ENCODE assay signal across 8 mouse cellular contexts in the genomic region with DNA sequence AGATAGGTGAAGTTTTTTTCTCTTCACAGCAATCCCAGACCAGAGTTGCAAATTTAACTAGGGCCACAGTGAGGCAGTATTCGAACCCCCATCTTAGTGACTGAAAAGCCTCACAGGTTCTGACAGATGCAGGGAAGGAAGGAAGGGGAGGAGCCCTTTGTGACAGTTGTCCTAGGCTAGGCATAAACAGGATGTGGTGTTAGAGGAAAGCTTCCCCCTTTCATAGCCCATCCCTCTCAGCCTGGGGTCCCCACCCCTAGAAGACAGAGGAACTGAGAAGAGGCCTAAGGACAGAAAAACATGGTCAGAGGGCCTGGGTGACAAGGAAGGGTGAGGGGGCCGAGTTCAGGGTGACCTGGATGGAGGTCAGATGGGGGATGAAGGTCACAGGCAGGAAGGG. TPM values are rescaled to one million over a fixed set of nuclear protein-coding genes. Genes with fewer than 3 reads are reported as not detected.
A peak's percentile ranks its signal among the peaks of the same experiment; 100 is the strongest.
DNase-seq lines count a peak whose midpoint lies in the region; ATAC-seq lines count a peak whose summit lies in the region.

No protein-coding gene starts in this region.

- no peaks in the 10 kb centered on the region for H3K36me3 ChIP-seq in heart, embryonic 15.5 days
- no peaks in the 10 kb centered on the region for H3K36me3 ChIP-seq in liver, embryonic 16.5 days (ENCODE audit: control insufficient read depth, insufficient read depth)
- H3K36me3 ChIP-seq in neural tube, embryonic 15.5 days, result no peaks in the 10 kb centered on the region

- DNase-seq in heart, adult 11 months, result peak; percentile 98
- DNase-seq in heart, postnatal 4 days, result no peak
- peak; percentile 37 to 45 for DNase-seq in spleen, postnatal 14 days (ENCODE audit: low spot score in 2 of 2)
- DNase-seq in layer of hippocampus, postnatal 10 days (ENCODE audit: low spot score in 2 of 2), result no peak
- no peak for DNase-seq in cerebellum, postnatal 4 days (ENCODE audit: low spot score in 2 of 2)

- no peak overlapping the region for H3K4me2 ChIP-seq in heart, embryonic 15.5 days
- peak overlapping the region; percentile 8; the same call in 1 of the 2 replicates for H3K4me2 ChIP-seq in liver, embryonic 16.5 days (ENCODE audit: low read depth, low read length)
- H3K4me2 ChIP-seq in neural tube, embryonic 15.5 days, result no peak overlapping the region

- H3K4me3 ChIP-seq in heart, embryonic 15.5 days, result no peak overlapping the region; the same call in 1 of the 2 replicates
- peak overlapping the region; percentile 40 for H3K4me3 ChIP-seq in liver, embryonic 16.5 days (ENCODE audit: low read depth, low read length)
- H3K4me3 ChIP-seq in neural tube, embryonic 15.5 days (replicated peaks), result no peak overlapping the region

- H3K27ac ChIP-seq in heart, embryonic 15.5 days, result peak overlapping the region; percentile 56
- peak overlapping the region; percentile 63 for H3K27ac ChIP-seq in liver, embryonic 16.5 days (ENCODE audit: low read length)
- no peak overlapping the region for H3K27ac ChIP-seq in neural tube, embryonic 15.5 days (replicated peaks)

- ATAC-seq in heart, embryonic 15.5 days (replicated peaks; ENCODE audit: insufficient number of reproducible peaks, insufficient read depth, low FRiP score, low read depth), result no peak
- ATAC-seq in liver, embryonic 16.5 days (ENCODE audit: low read depth), result no peak
- ATAC-seq in neural tube, embryonic 15.5 days (ENCODE audit: low FRiP score), result no peak

- H3K9ac ChIP-seq in heart, embryonic 15.5 days, result no peak overlapping the region
- peak overlapping the region; percentile 35 for H3K9ac ChIP-seq in liver, embryonic 16.5 days (ENCODE audit: low read depth, low read length)
- H3K9ac ChIP-seq in neural tube, embryonic 15.5 days (replicated peaks), result no peak overlapping the region

- H3K9me3 ChIP-seq in heart, embryonic 15.5 days (replicated peaks), result no peaks in the 10 kb centered on the region
- H3K9me3 ChIP-seq in liver, embryonic 16.5 days (replicated peaks; ENCODE audit: control insufficient read depth, low read length), result no peaks in the 10 kb centered on the region
- no peaks in the 10 kb centered on the region for H3K9me3 ChIP-seq in neural tube, embryonic 15.5 days (replicated peaks)

- peaks cover 4% of the 10 kb centered on the region for H3K4me1 ChIP-seq in heart, embryonic 15.5 days (replicated peaks)
- H3K4me1 ChIP-seq in liver, embryonic 16.5 days (ENCODE audit: control insufficient read depth, low read depth, low read length), result peaks cover 7% of the 10 kb centered on the region
- H3K4me1 ChIP-seq in neural tube, embryonic 15.5 days, result peaks cover 6% of the 10 kb centered on the region

- 31% methylated on average over 2 of the region's 2 CpGs for WGBS in heart, embryonic 15.5 days
- 3% methylated on average over 2 of the region's 2 CpGs for WGBS in liver, embryonic 16.5 days (ENCODE audit: insufficient replicate concordance)
- 54% methylated on average over 2 of the region's 2 CpGs for WGBS in neural tube, embryonic 15.5 days

- H3K27me3 ChIP-seq in heart, embryonic 15.5 days, result peaks cover 1% of the 10 kb centered on the region
- no peaks in the 10 kb centered on the region for H3K27me3 ChIP-seq in liver, embryonic 16.5 days (ENCODE audit: control insufficient read depth, insufficient read depth, low read depth, low read length)
- 0 out of 2 replicates have a peak, but pooled peaks cover 5% of the 10 kb centered on the region for H3K27me3 ChIP-seq in neural tube, embryonic 15.5 days (replicated peaks)

RNA-seq across cellular contexts. Expression of a gene that starts 3.5 kb away (rescaled TPM):
- total RNA-seq in heart, postnatal 4 days (2021), result 1 to 10 TPM; 7.1 to 7.5 TPM
- polyA plus RNA-seq in heart, embryonic 15.5 days (2015; fragmentation: Nextera tagmentation; extraction: Ambion mirVana), result 9.6 and 20.9 TPM in 2 replicates
- 35.6 and 38.6 TPM in 2 replicates for polyA plus RNA-seq in liver, embryonic 16.5 days (2015; fragmentation: Nextera tagmentation; extraction: Ambion mirVana)
- total RNA-seq in layer of hippocampus, postnatal 10 days (2021), result 1 to 10 TPM; 4.2 to 4.3 TPM
- polyA plus RNA-seq in neural tube, embryonic 15.5 days (2015; fragmentation: Nextera tagmentation; extraction: Ambion mirVana), result 5.3 and 33.8 TPM in 2 replicates

RNA-seq across cellular contexts. Expression of a gene that starts 11.0 kb away (rescaled TPM):
- 1 to 10 TPM; 2.5 to 3.3 TPM for total RNA-seq in heart, postnatal 4 days (2021)
- polyA plus RNA-seq in heart, embryonic 15.5 days (2015; fragmentation: Nextera tagmentation; extraction: Ambion mirVana), result 1.1 and 1.5 TPM in 2 replicates
- polyA plus RNA-seq in liver, embryonic 16.5 days (2015; fragmentation: Nextera tagmentation; extraction: Ambion mirVana), result 0.12 and 0.15 TPM in 2 replicates
- total RNA-seq in layer of hippocampus, postnatal 10 days (2021), result 10 to 100 TPM; 91.8 to 96.1 TPM
- 16.0 and 18.7 TPM in 2 replicates for polyA plus RNA-seq in neural tube, embryonic 15.5 days (2015; fragmentation: Nextera tagmentation; extraction: Ambion mirVana)

RNA-seq across cellular contexts. Expression of a gene that starts 48.0 kb away (rescaled TPM):
- 10 to 100 TPM; 50.1 to 53.5 TPM for total RNA-seq in heart, postnatal 4 days (2021)
- 66.8 and 73.0 TPM in 2 replicates for polyA plus RNA-seq in heart, embryonic 15.5 days (2015; fragmentation: Nextera tagmentation; extraction: Ambion mirVana)
- polyA plus RNA-seq in liver, embryonic 16.5 days (2015; fragmentation: Nextera tagmentation; extraction: Ambion mirVana), result 24.7 and 25.8 TPM in 2 replicates
- 10 to 100 TPM; 73.3 to 93.0 TPM for total RNA-seq in layer of hippocampus, postnatal 10 days (2021)
- 89.3 and 96.0 TPM in 2 replicates for polyA plus RNA-seq in neural tube, embryonic 15.5 days (2015; fragmentation: Nextera tagmentation; extraction: Ambion mirVana)

RNA-seq across cellular contexts. Expression of a gene that starts 48.2 kb away (rescaled TPM):
- total RNA-seq in heart, postnatal 4 days (2021), result 10 to 100 TPM; 22.9 to 24.5 TPM
- 42.0 and 45.7 TPM in 2 replicates for polyA plus RNA-seq in heart, embryonic 15.5 days (2015; fragmentation: Nextera tagmentation; extraction: Ambion mirVana)
- 20.5 and 21.6 TPM in 2 replicates for polyA plus RNA-seq in liver, embryonic 16.5 days (2015; fragmentation: Nextera tagmentation; extraction: Ambion mirVana)
- 10 to 100 TPM; 20.5 to 20.9 TPM for total RNA-seq in layer of hippocampus, postnatal 10 days (2021)
- polyA plus RNA-seq in neural tube, embryonic 15.5 days (2015; fragmentation: Nextera tagmentation; extraction: Ambion mirVana), result 48.4 and 50.0 TPM in 2 replicates

Comparison
In these comparisons a context has a peak if more than half of its experiments do, and no peak if none do; other contexts are left out.
1. DNase-seq: peak in heart, adult 11 months (single experiment) and spleen, postnatal 14 days (2 of 2); none in heart, postnatal 4 days (single experiment), layer of hippocampus, postnatal 10 days (0 of 2) and cerebellum, postnatal 4 days (0 of 2).